Mouse (Mus musculus): Measurements from ENCODE around the gene Hebp1. TPM values are rescaled to one million over a fixed set of nuclear protein-coding genes. Genes with fewer than 3 reads are reported as not detected.
A peak's percentile ranks its signal among the peaks of the same experiment; 100 is the strongest.

Hebp1 gene
- polyA plus RNA-seq, 1 experiment from 2014 or later = 7.5 TPM

GRCm38 (mm10) chr6:135138746-135139145, 59.1 kb downstream of the Hebp1 start:
- Histone ChIP-seq H3K4me2 (no peak overlapping the region), H3K4me3 (no peak overlapping the region), H3K9ac (no peak overlapping the region), H3K27me3 (no peaks in the 10 kb centered on the region), H3K27ac (no peak overlapping the region), H3K9me3 (no peaks in the 10 kb centered on the region), H3K36me3 (no peaks in the 10 kb centered on the region), H3K4me1 (peaks cover 17% of the 10 kb centered on the region)
- WGBS = 74% methylated on average over 14 of the region's 14 CpGs
- ATAC-seq (ENCODE audit: insufficient number of reproducible peaks, insufficient read depth, low FRiP score, low TSS enrichment, low read depth) = no peak

DNA sequence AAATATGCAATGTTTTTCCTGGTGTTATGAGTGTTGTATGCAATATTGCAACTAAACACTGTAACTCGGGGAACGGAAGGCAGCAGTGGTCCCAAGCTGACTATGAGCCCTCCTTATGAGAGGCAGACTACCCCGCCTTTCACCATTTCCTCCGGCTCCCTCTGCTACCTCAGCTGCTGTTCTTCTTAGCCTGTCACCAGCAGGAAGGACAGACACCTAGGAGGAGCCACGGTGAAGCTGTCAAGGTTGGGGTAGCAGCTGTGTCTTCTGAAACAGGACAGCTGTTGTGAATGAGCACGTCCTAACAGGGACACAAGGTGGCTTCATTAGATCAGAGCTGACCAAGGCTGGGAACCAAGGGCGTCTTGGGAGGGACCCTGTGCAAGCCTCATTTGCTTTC, 59.6 kb downstream of the Hebp1 start:
- Histone ChIP-seq H3K4me2 (no peak overlapping the region), H3K9me3 (no peaks in the 10 kb centered on the region), H3K36me3 (no peaks in the 10 kb centered on the region), H3K27ac (no peak overlapping the region), H3K27me3 (no peaks in the 10 kb centered on the region), H3K4me1 (peaks cover 17% of the 10 kb centered on the region), H3K9ac (no peak overlapping the region), H3K4me3 (no peak overlapping the region)
- ATAC-seq (ENCODE audit: insufficient number of reproducible peaks, insufficient read depth, low FRiP score, low TSS enrichment, low read depth) = no peak
- WGBS = 75% methylated on average over 7 of the region's 7 CpGs

DNA sequence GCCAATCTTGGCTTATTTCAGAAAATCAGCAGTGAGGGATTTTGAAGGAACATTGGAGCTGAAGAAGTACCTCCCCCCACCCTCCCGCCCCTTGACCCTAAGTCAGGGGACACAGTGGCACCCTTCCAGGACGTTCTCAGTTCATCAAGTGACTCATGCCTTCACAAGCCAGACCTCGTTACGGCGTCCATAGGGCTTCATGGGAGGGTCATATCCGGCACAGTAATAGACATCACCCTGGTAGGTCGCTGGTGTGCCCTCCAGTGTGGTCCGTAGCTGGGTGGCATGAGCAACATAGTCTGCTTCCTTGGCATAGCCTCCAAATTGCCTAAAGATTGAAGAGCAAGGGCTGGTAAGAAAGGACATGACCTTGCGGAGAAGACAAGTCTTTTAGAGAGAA, 60.1 kb downstream of the Hebp1 start:
- ATAC-seq (ENCODE audit: insufficient number of reproducible peaks, insufficient read depth, low FRiP score, low TSS enrichment, low read depth) = no peak
- H3K9me3 ChIP-seq = no peaks in the 10 kb centered on the region
- H3K4me1 ChIP-seq = peaks cover 17% of the 10 kb centered on the region
- H3K9ac ChIP-seq = no peak overlapping the region
- no peak overlapping the region for H3K27ac ChIP-seq
- 86% methylated on average over 9 of the region's 9 CpGs for WGBS
- no peak overlapping the region for H3K4me3 ChIP-seq
- H3K36me3 ChIP-seq = no peaks in the 10 kb centered on the region
- no peak overlapping the region for H3K4me2 ChIP-seq
- no peaks in the 10 kb centered on the region for H3K27me3 ChIP-seq

DNA sequence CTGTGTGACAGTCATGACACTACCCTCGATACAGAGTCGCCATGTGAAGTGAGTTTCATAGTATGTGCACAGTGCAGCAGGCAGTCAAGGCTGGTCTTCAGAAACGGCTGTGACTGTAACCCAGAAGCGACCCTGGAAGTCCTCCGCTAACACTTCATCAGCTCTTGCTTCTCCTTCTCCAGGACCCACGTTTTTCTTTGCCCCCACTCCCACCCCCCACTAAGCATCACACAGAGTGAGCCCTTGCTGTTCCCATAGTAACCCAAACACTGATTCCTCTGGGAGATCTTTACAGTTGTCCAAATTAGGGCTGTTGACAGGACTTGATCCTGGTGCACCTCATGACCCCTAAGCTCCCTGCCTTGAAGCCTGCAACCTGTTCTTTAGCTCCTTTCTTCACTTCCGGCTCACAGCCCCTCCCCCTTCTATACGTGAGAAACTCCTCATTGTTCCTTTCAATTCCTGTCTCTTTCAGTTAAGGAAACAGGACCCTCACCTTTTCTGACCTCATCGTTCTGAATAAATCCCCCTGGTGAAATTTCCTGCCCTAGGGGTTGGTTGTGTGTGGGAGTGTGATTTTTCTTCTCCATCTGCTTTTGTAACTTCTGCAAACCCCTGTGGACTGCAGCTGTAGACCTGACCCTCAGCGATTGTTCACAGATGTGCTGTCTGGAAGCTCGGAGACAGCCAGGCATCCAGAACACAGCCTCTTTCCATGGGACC, 61.2 kb downstream of the Hebp1 start:
- Histone ChIP-seq H3K4me3 (no peak overlapping the region), H3K9me3 (no peaks in the 10 kb centered on the region), H3K4me1 (peaks cover 14% of the 10 kb centered on the region), H3K9ac (no peak overlapping the region), H3K27ac (no peak overlapping the region), H3K27me3 (no peaks in the 10 kb centered on the region), H3K4me2 (peak overlapping the region; percentile 7; the same call in 1 of the 2 replicates), H3K36me3 (no peaks in the 10 kb centered on the region)
- 22% methylated on average over 11 of the region's 11 CpGs for WGBS
- ATAC-seq (ENCODE audit: insufficient number of reproducible peaks, insufficient read depth, low FRiP score, low TSS enrichment, low read depth) = no peak

DNA sequence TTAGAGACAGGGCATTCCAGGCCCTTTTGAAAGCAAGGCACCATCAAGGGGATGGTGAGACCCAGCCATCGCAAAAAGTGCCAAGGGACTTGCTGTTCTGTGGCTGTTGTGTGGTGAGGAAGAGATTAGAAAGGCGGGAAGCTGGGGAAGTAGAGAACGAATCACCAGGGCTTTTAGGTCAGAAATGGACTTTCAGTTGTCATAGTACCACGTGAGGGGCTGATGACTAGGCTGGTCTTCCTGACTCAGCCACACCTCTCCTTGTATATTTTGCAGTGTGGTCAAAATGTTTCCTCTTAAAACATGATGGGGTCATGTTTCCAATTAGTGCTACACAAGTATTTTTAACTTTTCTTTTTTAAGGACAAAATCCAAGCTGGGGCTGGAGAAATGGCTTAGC, 62.1 kb downstream of the Hebp1 start:
- ATAC-seq (ENCODE audit: insufficient number of reproducible peaks, insufficient read depth, low FRiP score, low TSS enrichment, low read depth) = no peak
- 78% methylated on average over 4 of the region's 4 CpGs for WGBS

GRCm38 (mm10) chr6:135133486-135133885, 64.3 kb downstream of the Hebp1 start:
- WGBS = 91% methylated on average over 9 of the region's 9 CpGs
- no peaks in the 10 kb centered on the region for H3K36me3 ChIP-seq
- no peak for ATAC-seq (ENCODE audit: insufficient number of reproducible peaks, insufficient read depth, low FRiP score, low TSS enrichment, low read depth)

More for the DNA sequence above, 62.1 kb downstream of the Hebp1 start:
- Histone ChIP-seq H3K4me3 (no peak overlapping the region), H3K36me3 (no peaks in the 10 kb centered on the region), H3K4me1 (peaks cover 12% of the 10 kb centered on the region), H3K9ac (no peak overlapping the region), H3K27me3 (no peaks in the 10 kb centered on the region), H3K4me2 (no peak overlapping the region), H3K9me3 (no peaks in the 10 kb centered on the region), H3K27ac (no peak overlapping the region)

DNA sequence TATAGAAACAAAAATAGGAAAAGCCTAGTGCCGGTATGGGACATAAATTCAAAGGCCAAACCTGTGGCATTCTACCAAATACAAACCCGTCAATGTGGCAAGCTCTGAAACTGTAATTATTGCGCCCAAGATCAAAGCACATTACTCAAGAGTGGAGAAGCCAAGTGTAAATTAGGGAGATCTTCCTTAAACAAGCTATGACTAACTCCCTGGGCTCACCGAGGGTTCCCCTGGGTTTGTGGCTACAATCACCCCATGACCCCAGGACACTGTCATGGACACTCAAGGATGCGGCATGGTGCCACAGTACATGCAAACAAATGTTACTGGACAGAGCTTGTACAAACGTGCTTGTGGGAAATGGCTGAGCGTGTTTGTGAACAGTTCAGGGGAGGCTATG, 64.7 kb downstream of the Hebp1 start:
- Histone ChIP-seq H3K9ac (no peak overlapping the region), H3K4me1 (peaks cover 12% of the 10 kb centered on the region), H3K4me3 (no peak overlapping the region), H3K9me3 (0 out of 2 replicates have a peak, but pooled peaks cover 4% of the 10 kb centered on the region), H3K27ac (no peak overlapping the region), H3K27me3 (peaks cover 2% of the 10 kb centered on the region; the same call in 1 of the 2 replicates), H3K4me2 (no peak overlapping the region), H3K36me3 (no peaks in the 10 kb centered on the region)
- WGBS = 82% methylated on average over 7 of the region's 7 CpGs
- no peak for ATAC-seq (ENCODE audit: insufficient number of reproducible peaks, insufficient read depth, low FRiP score, low TSS enrichment, low read depth)

More at GRCm38 (mm10) chr6:135133486-135133885, 64.3 kb downstream of the Hebp1 start:
- Histone ChIP-seq H3K4me1 (peaks cover 12% of the 10 kb centered on the region), H3K4me3 (no peak overlapping the region), H3K27ac (no peak overlapping the region), H3K9me3 (0 out of 2 replicates have a peak, but pooled peaks cover 4% of the 10 kb centered on the region), H3K27me3 (peaks cover 2% of the 10 kb centered on the region; the same call in 1 of the 2 replicates), H3K4me2 (no peak overlapping the region), H3K9ac (no peak overlapping the region)

GRCm38 (mm10) chr6:135124755-135125380, 73.0 kb downstream of the Hebp1 start:
- H3K9me3 ChIP-seq = no peaks in the 10 kb centered on the region
- H3K27me3 ChIP-seq = no peaks in the 10 kb centered on the region; the same call in 1 of the 2 replicates
- H3K4me1 ChIP-seq = no peaks in the 10 kb centered on the region
- no peak for ATAC-seq (ENCODE audit: insufficient number of reproducible peaks, insufficient read depth, low FRiP score, low TSS enrichment, low read depth)
- H3K4me3 ChIP-seq = no peak overlapping the region
- no peak overlapping the region for H3K4me2 ChIP-seq
- 73% methylated on average over 5 of the region's 5 CpGs for WGBS
- H3K36me3 ChIP-seq = no peaks in the 10 kb centered on the region
- H3K27ac ChIP-seq = no peak overlapping the region
- H3K9ac ChIP-seq = no peak overlapping the region

DNA sequence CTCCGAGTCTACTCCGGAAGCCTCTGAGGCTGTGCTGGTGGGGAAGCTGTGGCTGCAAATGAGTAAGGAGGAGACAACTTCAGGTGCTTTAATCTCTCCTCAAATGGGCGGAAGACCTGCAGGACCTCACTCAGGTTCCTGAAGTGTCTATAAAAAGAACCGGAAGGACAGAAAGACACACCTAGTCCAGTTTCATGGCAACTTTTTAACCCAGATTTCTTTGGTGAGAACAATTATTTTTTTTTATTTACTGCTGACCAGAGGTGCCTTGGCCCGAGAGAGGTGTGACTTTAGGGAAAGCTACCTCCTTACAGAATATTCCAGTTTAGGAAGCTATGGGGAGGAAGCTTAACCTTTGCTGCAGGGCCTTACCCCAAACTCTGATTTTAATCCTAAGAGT, 79.6 kb downstream of the Hebp1 start, which contains the start of gene Gprc5d:
Gene Gprc5d (minus strand): TSS at position 101 of the 400 bp plus-strand sequence.
- Histone ChIP-seq H3K9ac (no peak within 1 kb of the TSS), H3K36me3 (no peaks in the 10 kb centered on the region), H3K4me3 (no peak within 1 kb of the TSS), H3K9me3 (0 out of 2 replicates have a peak, but pooled peaks cover 4% of the 10 kb centered on the region), H3K27me3 (no peaks in the 10 kb centered on the region), H3K4me1 (no peaks in the 10 kb centered on the region), H3K4me2 (no peak within 1 kb of the TSS), H3K27ac (no peak within 1 kb of the TSS)
- ATAC-seq (ENCODE audit: insufficient number of reproducible peaks, insufficient read depth, low FRiP score, low TSS enrichment, low read depth) = no peak
- 87% methylated on average over 5 of the region's 5 CpGs for WGBS

- Histone ChIP-seq H3K27me3 (no peaks in the 10 kb centered on the region), H3K36me3 (no peaks in the 10 kb centered on the region), H3K27ac (no peak overlapping the region), H3K4me1 (no peaks in the 10 kb centered on the region), H3K4me2 (no peak overlapping the region), H3K4me3 (no peak overlapping the region), H3K9me3 (0 out of 2 replicates have a peak, but pooled peaks cover 4% of the 10 kb centered on the region), H3K9ac (no peak overlapping the region)
- WGBS = 90% methylated on average over 8 of the region's 8 CpGs
- ATAC-seq (ENCODE audit: insufficient number of reproducible peaks, insufficient read depth, low FRiP score, low TSS enrichment, low read depth) = no peak
Measured at GRCm38 (mm10) chr6:135116479-135116878, 81.3 kb downstream of the Hebp1 start.

DNA sequence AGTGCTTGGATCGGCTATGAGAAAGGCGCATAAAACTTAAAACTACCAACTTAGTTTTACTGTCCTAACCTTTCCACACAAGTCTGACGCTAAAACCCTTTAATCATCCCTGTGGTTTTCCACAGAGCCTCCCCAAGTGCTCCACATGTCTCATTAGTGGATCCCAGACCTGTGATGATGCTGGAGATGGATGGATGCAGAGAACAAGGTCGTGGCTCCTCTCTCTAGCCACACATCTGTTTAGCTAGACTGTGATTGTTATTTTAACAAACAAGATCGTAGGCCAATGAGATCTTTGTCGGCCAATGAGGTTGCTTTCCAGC, 84.7 kb downstream of the Hebp1 start:
- H3K4me2 ChIP-seq = no peak overlapping the region
- no peak overlapping the region for H3K27ac ChIP-seq
- H3K27me3 ChIP-seq = no peaks in the 10 kb centered on the region
- ATAC-seq (ENCODE audit: insufficient number of reproducible peaks, insufficient read depth, low FRiP score, low TSS enrichment, low read depth) = no peak
- no peaks in the 10 kb centered on the region for H3K4me1 ChIP-seq
- no peaks in the 10 kb centered on the region for H3K9me3 ChIP-seq
- 34% methylated on average over 6 of the region's 6 CpGs for WGBS
- H3K4me3 ChIP-seq = no peak overlapping the region
- no peaks in the 10 kb centered on the region for H3K36me3 ChIP-seq
- no peak overlapping the region for H3K9ac ChIP-seq
